Mouse (Mus musculus) thymus, adult 2 months (tissue): ENCODE measurements at regions not wholly inside any gene's neighbourhood (a gene's known extent, or its start where the extent isn't known, plus 50 kb on each side); places are given as distances from the start of the nearest gene placed in this dataset.

Experiments used
- CTCF ChIP-seq: fragments of 200-500 bp; IDR thresholded peaks from 2 replicates; pipeline ENCODE4 v1.5.1; 2012; ENCODE audit warnings: mild to moderate bottlenecking, control low read depth, low read length, moderate library complexity, borderline replicate concordance; ENCODE audit not compliant: control insufficient read depth, poor library complexity, insufficient read depth; ENCODE audit errors: extremely low read depth
- POLR2A ChIP-seq: fragments of 200-500 bp; IDR thresholded peaks from 2 replicates; pipeline ENCODE4 v1.6.1; 2012; ENCODE audit warnings: mild to moderate bottlenecking, low read length, control low read depth, moderate library complexity; ENCODE audit not compliant: control insufficient read depth, poor library complexity, insufficient read depth; ENCODE audit errors: extremely low read depth

DNA sequence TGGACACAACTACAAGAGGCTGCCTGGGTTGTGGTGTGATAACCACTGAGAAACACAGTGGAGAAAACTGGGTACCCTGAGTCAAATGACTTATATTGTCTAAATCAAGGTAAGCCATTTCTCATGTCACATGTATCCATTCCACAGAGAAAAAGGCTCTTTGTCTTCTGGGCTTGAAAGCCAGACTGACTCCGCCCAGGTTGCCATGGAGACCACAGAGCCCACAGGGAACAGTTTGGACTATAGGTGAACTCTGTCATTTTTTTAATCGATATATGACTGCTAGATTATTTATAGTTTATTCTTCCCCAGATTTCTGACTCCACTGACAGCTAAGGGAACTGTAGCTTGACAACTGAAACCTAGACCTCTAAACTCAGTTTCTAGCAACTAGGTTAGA, 80.7 kb upstream of the Thpo start:
- TF ChIP-seq CTCF (no peak), POLR2A (no peak)
